Mouse (Mus musculus) lung, embryonic 15.5 days (tissue): ENCODE data around the gene Sypl2. TPM values are rescaled to one million over a fixed set of nuclear protein-coding genes. Genes with fewer than 3 reads are reported as not detected.
A peak's percentile ranks its signal among the peaks of the same experiment; 100 is the strongest.

Experiments
- ATAC-seq: fragments of 200-750 bp; cut with Nextera tagmentation; 2 replicates; pipeline ENCODE4 v1.8.0; 2017; ENCODE audit warnings: moderate number of reproducible peaks, borderline replicate concordance; ENCODE audit not compliant: low FRiP score, low TSS enrichment; ENCODE audit errors: extremely low read depth
- H3K27ac ChIP-seq: fragments of 300-500 bp; sonication (generic); 2 replicates; pipeline ENCODE4 v1.5.1; 2015; ENCODE audit warnings: moderate library complexity, mild to moderate bottlenecking, inconsistent platforms
- H3K27me3 ChIP-seq: fragments of 300-500 bp; sonication (generic); 2 replicates; pipeline ENCODE4 v1.6.1; 2015; ENCODE audit warnings: inconsistent platforms
- H3K36me3 ChIP-seq: fragments of 300-500 bp; sonication (generic); 2 replicates; pipeline ENCODE4 v1.6.1; 2015; ENCODE audit warnings: inconsistent platforms
- H3K4me1 ChIP-seq: fragments of 300-500 bp; sonication (generic); 2 replicates; pipeline ENCODE4 v1.6.1; 2015; ENCODE audit warnings: inconsistent platforms
- H3K4me2 ChIP-seq: fragments of 300-500 bp; sonication (generic); 2 replicates; pipeline ENCODE4 v1.6.1; 2015; ENCODE audit warnings: inconsistent platforms, mild to moderate bottlenecking, moderate library complexity
- H3K4me3 ChIP-seq: fragments of 300-500 bp; sonication (generic); 2 replicates; pipeline ENCODE4 v1.5.1; 2015; ENCODE audit warnings: mild to moderate bottlenecking, inconsistent platforms
- H3K9ac ChIP-seq: fragments of 300-500 bp; sonication (generic); 2 replicates; pipeline ENCODE4 v1.6.1; 2015; ENCODE audit warnings: inconsistent platforms
- H3K9me3 ChIP-seq: fragments of 300-500 bp; sonication (generic); 2 replicates; pipeline ENCODE4 v1.6.1; 2016; ENCODE audit warnings: inconsistent platforms
- WGBS: fragments of 180-500 bp; shearing (Covaris S2); methylation state at CpG from one replicate; pipeline ENCODE4 v1.1.7; 2015; 5-methylcytosine and 5-hydroxymethylcytosine counted together
- polyA plus RNA-seq: library from polyadenylated mRNA; unstranded; fragments of >200 nt; fragmentation: Nextera tagmentation; extraction: Ambion mirVana; gene quantifications from 2 replicates; pipeline ENCODE4 v1.2.1, GENCODE M21; 2015

Gene Sypl2
- polyA plus RNA-seq, 1 experiment from 2014 or later = 0.42 TPM

DNA sequence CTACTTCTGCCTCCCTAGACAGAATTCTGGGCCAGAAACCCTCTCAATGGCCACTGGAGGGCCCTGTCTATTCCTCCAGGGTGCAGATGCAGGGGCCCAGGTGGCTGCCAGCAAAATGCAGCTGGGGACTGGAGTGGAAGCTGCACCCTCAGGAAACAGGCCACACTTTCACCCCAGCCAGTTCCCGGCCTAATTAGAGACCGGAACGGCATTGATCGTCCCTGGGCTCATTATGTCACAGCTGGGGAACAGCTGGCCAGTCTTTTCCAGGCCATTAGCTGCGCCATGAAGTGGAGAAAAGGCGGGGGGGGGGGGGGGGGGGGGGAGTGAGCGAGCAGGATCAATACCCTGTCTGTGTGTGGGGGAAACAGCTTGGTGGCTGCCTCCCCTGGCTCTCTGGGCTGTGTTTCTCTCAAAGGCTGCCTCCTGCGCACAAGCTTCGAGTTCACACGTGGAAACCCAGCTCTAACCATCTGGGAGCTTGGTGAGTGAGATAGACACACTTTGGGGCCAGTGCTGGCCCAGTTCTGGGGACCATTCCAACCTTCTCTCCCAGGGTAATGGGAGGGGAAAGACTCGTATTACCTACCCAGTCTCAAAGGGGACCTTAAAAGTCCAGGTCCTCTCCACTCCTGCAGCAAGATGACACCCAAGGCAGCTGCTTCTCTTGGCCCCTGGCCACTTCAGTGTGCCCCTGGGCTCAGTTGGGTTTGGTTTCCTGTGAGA is 59.8 kb downstream of the Sypl2 start:
- Histone ChIP-seq H3K9ac (no peak overlapping the region), H3K4me1 (peaks cover 19% of the 10 kb centered on the region), H3K27me3 (no peaks in the 10 kb centered on the region; the same call in 1 of the 2 replicates), H3K36me3 (no peaks in the 10 kb centered on the region), H3K4me3 (no peak overlapping the region), H3K4me2 (no peak overlapping the region), H3K9me3 (no peaks in the 10 kb centered on the region), H3K27ac (no peak overlapping the region)
- WGBS = 25% methylated on average over 10 of the region's 11 CpGs
- ATAC-seq = peak; percentile 66; the same call in 1 of the 2 replicates

DNA sequence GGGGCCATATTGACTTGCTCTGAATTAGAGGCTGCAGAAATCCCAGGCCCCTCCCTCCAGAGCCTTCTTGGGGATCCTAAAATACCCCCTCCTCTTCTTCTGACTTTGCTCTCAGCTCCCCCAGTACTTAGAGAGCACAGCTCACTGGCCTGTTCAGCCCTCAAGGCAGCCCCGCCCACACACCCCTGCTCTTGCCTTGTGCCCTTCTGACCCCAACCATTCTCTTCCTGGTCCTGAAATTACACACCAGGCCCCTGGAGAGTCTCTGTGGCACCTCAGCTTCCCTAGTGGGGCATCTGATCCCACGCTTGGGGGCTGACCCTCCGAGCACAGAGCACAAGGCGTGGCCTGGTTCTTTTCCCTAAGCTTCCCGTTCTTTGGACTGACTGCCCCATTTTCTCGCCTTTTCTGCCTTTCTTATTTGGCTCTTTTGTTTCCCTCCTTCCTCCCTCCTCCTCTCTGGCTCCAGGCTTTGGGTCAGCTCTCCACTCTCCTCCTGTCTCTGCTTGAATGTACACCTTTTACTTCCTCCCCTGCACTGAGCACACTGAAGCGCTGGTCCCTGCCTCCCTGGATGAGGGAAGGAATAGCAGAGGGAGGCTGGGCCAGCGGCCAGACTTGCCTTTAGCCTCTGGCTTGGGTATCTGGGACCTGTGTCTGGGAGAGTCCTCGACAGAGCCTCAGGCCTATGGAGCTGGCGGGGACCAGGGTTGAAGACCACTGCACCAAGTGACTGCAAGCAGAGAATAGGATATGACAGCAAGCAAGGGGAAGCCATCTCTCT is 60.7 kb downstream of the Sypl2 start:
- Histone ChIP-seq H3K4me2 (no peak overlapping the region), H3K9ac (no peak overlapping the region), H3K9me3 (no peaks in the 10 kb centered on the region), H3K4me3 (no peak overlapping the region), H3K4me1 (peaks cover 19% of the 10 kb centered on the region), H3K27ac (no peak overlapping the region), H3K27me3 (no peaks in the 10 kb centered on the region; the same call in 1 of the 2 replicates), H3K36me3 (no peaks in the 10 kb centered on the region)
- 52% methylated on average over 10 of the region's 10 CpGs for WGBS
- ATAC-seq = peak; percentile 32; the same call in 1 of the 2 replicates

DNA sequence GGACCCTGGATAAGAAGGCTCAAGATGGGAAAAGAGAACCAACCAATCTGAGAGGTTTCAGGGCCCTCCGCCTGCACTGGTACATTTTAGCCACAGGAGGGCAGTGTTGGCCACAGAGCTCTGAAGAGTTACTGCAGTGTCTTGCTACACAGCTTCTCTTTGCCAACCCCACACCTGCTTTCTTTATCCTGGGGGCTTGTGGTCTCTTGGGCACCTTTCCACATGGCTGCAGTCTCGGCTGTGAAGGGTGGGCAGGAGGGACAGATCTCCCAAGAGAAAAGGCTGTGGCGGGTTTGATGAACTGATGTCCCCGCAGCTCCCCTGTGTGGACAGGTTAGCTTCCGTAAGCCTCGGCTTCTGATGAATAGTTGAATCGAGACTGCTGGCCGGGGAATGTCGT is 61.6 kb downstream of the Sypl2 start:
- Histone ChIP-seq H3K27ac (no peak overlapping the region), H3K36me3 (no peaks in the 10 kb centered on the region), H3K4me2 (peak overlapping the region; percentile 48), H3K4me3 (0 out of 2 replicates have a peak overlapping the region, but pooled peaks have one; percentile 15), H3K4me1 (peaks cover 19% of the 10 kb centered on the region), H3K9me3 (no peaks in the 10 kb centered on the region), H3K27me3 (no peaks in the 10 kb centered on the region; the same call in 1 of the 2 replicates), H3K9ac (no peak overlapping the region)
- peak; percentile 52; the same call in 1 of the 2 replicates for ATAC-seq
- 18% methylated on average over 9 of the region's 9 CpGs for WGBS

DNA sequence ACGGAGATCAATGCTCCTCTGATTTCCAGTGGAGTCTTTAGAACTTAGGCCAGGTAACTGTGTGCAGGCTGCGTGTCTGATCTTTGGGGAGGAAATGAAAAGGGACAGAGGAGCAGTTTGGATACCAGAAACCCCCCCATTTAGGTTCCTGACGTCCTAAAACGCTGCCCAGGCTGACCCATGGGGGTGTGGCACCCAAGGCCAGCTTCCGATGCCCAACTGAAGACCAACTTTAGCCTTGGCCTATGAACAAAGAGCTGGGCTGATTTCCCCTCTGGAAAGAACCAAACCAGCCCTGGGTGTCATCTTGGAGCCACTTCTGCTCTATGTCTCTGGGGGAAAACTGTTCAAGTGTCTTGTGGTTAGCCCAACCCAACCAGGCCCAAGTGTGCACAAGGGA is 62.4 kb downstream of the Sypl2 start:
- Histone ChIP-seq H3K9ac (no peak overlapping the region), H3K9me3 (no peaks in the 10 kb centered on the region), H3K36me3 (no peaks in the 10 kb centered on the region), H3K27ac (no peak overlapping the region), H3K4me3 (no peak overlapping the region), H3K27me3 (no peaks in the 10 kb centered on the region; the same call in 1 of the 2 replicates), H3K4me1 (peaks cover 19% of the 10 kb centered on the region), H3K4me2 (no peak overlapping the region)
- WGBS = 47% methylated on average over 5 of the region's 5 CpGs
- no peak for ATAC-seq

Other genes with a start within 250 kb of the Sypl2 start
- gene Gstm2, start 240.2 kb downstream of the Sypl2 start, polyA plus RNA-seq = 138 and 145 TPM in 2 replicates
- gene Gstm1, start 208.7 kb downstream of the Sypl2 start, polyA plus RNA-seq = 62.7 and 66.4 TPM in 2 replicates
- 16.7 TPM in 2 replicates for gene Gstm4, start 181.8 kb downstream of the Sypl2 start, polyA plus RNA-seq
- gene Ampd2, start 140.0 kb downstream of the Sypl2 start, polyA plus RNA-seq = 38.1 and 38.4 TPM in 2 replicates
- 0.48 and 0.96 TPM in 2 replicates for gene Gnat2, start 133.9 kb downstream of the Sypl2 start, polyA plus RNA-seq
- 162 and 165 TPM in 2 replicates for gene Gnai3, start 80.5 kb downstream of the Sypl2 start, polyA plus RNA-seq
- gene Gpr61, start 71.8 kb downstream of the Sypl2 start, polyA plus RNA-seq = 0.07 TPM in 1 of 2 replicates, not detected in the other
- 2.0 and 3.0 TPM in 2 replicates for gene Amigo1, start 40.3 kb downstream of the Sypl2 start, polyA plus RNA-seq
- gene Cyb561d1, start 25.4 kb downstream of the Sypl2 start, polyA plus RNA-seq = 2.6 and 3.4 TPM in 2 replicates
- 14.5 TPM in 2 replicates for gene Atxn7l2, start 15.7 kb downstream of the Sypl2 start, polyA plus RNA-seq
- gene Psma5, start 30.3 kb upstream of the Sypl2 start, polyA plus RNA-seq = 289 and 312 TPM in 2 replicates
- gene Sort1, start 57.4 kb upstream of the Sypl2 start, polyA plus RNA-seq = 24.8 and 28.0 TPM in 2 replicates
- gene Mybphl, start 138.3 kb upstream of the Sypl2 start, polyA plus RNA-seq = 2.8 and 9.3 TPM in 2 replicates
- gene Psrc1, start 157.2 kb upstream of the Sypl2 start, polyA plus RNA-seq = 79.8 and 81.5 TPM in 2 replicates
- gene Celsr2, start 188.9 kb upstream of the Sypl2 start, polyA plus RNA-seq = 7.5 and 8.5 TPM in 2 replicates
- gene Sars, start 218.6 kb upstream of the Sypl2 start, polyA plus RNA-seq = 115 and 116 TPM in 2 replicates